21 mouse cellular contexts compared by ENCODE assay signal in the genomic region with DNA sequence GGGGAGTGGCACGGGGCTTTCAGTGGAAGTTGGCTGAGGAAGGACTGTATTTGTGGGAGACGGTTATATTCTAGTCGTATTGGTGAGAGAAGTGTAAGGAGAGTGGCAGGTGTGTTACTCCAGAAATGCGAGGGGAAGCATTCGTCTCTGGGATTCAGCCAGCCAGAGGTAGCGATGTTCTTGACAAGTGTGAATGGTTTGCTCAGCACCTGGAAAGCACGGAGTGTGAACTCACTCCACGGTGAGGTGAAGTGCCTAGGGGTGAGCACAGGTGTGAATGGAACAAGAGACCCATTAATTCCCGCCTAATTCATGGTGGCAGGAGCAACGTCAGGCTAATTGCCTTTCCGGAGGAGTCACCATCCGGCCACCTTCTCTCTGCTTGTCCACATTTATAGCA.
"Had no signal": no experiment of that assay in that cellular context is flagged by ENCODE, and none has a peak within 500 bp of the region (broad histone marks: within the 10 kb centered on the region; RNA-seq: fewer than 3 reads in every experiment).

No protein-coding gene starts in this region.

- ATAC-seq: lung, postnatal 0 days; midbrain, embryonic 16.5 days had no signal

- H3K4me3 ChIP-seq: lung, embryonic 15.5 days; midbrain, embryonic 10.5 days; midbrain, embryonic 12.5 days; myocyte; neural tube, embryonic 13.5 days; neural tube, embryonic 15.5 days had no signal

- H3K9me3 ChIP-seq: lung, embryonic 15.5 days; midbrain, embryonic 10.5 days; midbrain, embryonic 12.5 days; neural tube, embryonic 13.5 days; neural tube, embryonic 15.5 days had no signal

- H3K27ac ChIP-seq: lung, embryonic 15.5 days; macrophage; midbrain, embryonic 10.5 days; midbrain, embryonic 12.5 days; neural tube, embryonic 13.5 days; neural tube, embryonic 15.5 days had no signal

- H3K9ac ChIP-seq: lung, embryonic 15.5 days; midbrain, embryonic 12.5 days; neural tube, embryonic 13.5 days; neural tube, embryonic 15.5 days had no signal

- H3K4me2 ChIP-seq: lung, embryonic 15.5 days; midbrain, embryonic 12.5 days; neural tube, embryonic 13.5 days; neural tube, embryonic 15.5 days had no signal

- H3K4me1 ChIP-seq: lung, embryonic 15.5 days; neural tube, embryonic 13.5 days; neural tube, embryonic 15.5 days had no signal

- DNase-seq: lung, adult 2 months; lung, postnatal 14 days; lung, postnatal 36 days; midbrain, embryonic 14.5 days; retina, postnatal 1 day; right cerebral cortex, adult 18-20 months; right cerebral cortex, postnatal 25 days; right cerebral cortex, postnatal 4 days; spleen, adult 18-20 months; thymus, adult 18-20 months; thymus, postnatal 14 days; thymus, postnatal 36 days had no signal

- H3K27me3 ChIP-seq: lung, embryonic 15.5 days; midbrain, embryonic 12.5 days; neural tube, embryonic 13.5 days; neural tube, embryonic 15.5 days had no signal

- H3K36me3 ChIP-seq: lung, embryonic 15.5 days; midbrain, embryonic 10.5 days; midbrain, embryonic 12.5 days; neural tube, embryonic 13.5 days; neural tube, embryonic 15.5 days had no signal
